Mouse (Mus musculus): ENCODE results near the gene Src. TPM values are rescaled to one million over a fixed set of nuclear protein-coding genes. Genes with fewer than 3 reads are reported as not detected.

Gene Src
- polyA plus RNA-seq, 1 experiment from 2014 or later: 16.1 TPM

Other genes with a start within 250 kb of the Src start
- gene Rbl1, start 213.9 kb upstream of the Src start, polyA plus RNA-seq (2016; fragmentation: Nextera tagmentation; extraction: Ambion mirVana): 27.8 and 30.3 TPM in 2 replicates
- gene Rpn2, start 139.4 kb upstream of the Src start, polyA plus RNA-seq (2016; fragmentation: Nextera tagmentation; extraction: Ambion mirVana): 279 and 285 TPM in 2 replicates
- gene Mroh8, start 138.9 kb upstream of the Src start, polyA plus RNA-seq (2016; fragmentation: Nextera tagmentation; extraction: Ambion mirVana): 0.73 and 0.86 TPM in 2 replicates
- 0.42 and 1.1 TPM in 2 replicates for gene Ghrh, start 70.9 kb upstream of the Src start, polyA plus RNA-seq (2016; fragmentation: Nextera tagmentation; extraction: Ambion mirVana)
- 68.8 and 75.6 TPM in 2 replicates for gene Manbal, start 50.9 kb upstream of the Src start, polyA plus RNA-seq (2016; fragmentation: Nextera tagmentation; extraction: Ambion mirVana)
- 1,354 and 2,071 TPM in 2 replicates for gene Nnat, start 141.6 kb downstream of the Src start, polyA plus RNA-seq (2016; fragmentation: Nextera tagmentation; extraction: Ambion mirVana)
- gene Blcap, start 152.8 kb downstream of the Src start, polyA plus RNA-seq (2016; fragmentation: Nextera tagmentation; extraction: Ambion mirVana): 76.4 and 103 TPM in 2 replicates